Mouse (Mus musculus): ENCODE measurements around the gene Arl15.

GRCm38 (mm10) chr13:113938561-113938960, 144.3 kb downstream of the Arl15 start:
- TF ChIP-seq CTCF (IDR thresholded peaks at IDR 0.05): no peak
- no peak for TF ChIP-seq POLR2A (IDR thresholded peaks at IDR 0.05; ENCODE audit: insufficient read depth, low read depth, low read length)

Data from heart, adult 2 months (tissue).